Mouse (Mus musculus): ENCODE results near the gene Sept7. TPM values are rescaled to one million over a fixed set of nuclear protein-coding genes. Genes with fewer than 3 reads are reported as not detected.
A peak's percentile ranks its signal among the peaks of the same experiment; 100 is the strongest.
"Not testable (repeated sequence)": the region's sequence is repeated elsewhere in the genome, so short reads cannot be mapped to it uniquely, and the experiment has no call there.

The Sept7 gene
- 100 to 1,000 TPM; 102 to 108 TPM for total RNA-seq (2021)
- long read RNA-seq, experiment 1, partial matches to known transcripts: 2 of 117 reads
- long read RNA-seq, experiment 1, other reads (novel, unspliced or antisense): 115 of 117 reads
- long read RNA-seq, experiment 2, partial matches to known transcripts: 6 of 137 reads
- long read RNA-seq, experiment 2, other reads (novel, unspliced or antisense): 131 of 137 reads

DNA sequence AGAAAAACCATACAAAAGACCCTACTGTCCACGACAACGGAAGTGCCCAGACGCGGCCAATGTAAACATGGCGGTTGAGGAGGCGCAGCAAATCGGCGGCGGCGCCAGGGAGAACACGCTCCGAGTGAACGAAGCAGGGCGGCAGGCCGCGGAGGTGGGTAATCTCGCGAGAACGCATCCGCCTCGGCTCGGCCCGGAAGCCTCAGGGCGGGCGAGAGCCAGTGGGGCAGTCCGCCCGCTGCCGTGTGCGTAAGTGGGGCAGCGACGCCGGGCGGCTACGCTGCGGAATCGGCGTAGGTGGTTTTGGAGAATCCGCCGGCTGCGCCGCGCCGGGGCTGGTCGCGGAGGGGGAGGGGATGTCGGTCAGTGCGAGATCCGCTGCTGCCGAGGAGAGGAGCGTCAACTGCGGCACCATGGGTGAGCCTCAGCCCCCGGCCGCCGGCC, at the start of gene Sept7:
Gene Sept7, plus strand, starts transcription at position 157 of the 444 bp plus-strand sequence.
- peak; percentile 98 for DNase-seq

DNA sequence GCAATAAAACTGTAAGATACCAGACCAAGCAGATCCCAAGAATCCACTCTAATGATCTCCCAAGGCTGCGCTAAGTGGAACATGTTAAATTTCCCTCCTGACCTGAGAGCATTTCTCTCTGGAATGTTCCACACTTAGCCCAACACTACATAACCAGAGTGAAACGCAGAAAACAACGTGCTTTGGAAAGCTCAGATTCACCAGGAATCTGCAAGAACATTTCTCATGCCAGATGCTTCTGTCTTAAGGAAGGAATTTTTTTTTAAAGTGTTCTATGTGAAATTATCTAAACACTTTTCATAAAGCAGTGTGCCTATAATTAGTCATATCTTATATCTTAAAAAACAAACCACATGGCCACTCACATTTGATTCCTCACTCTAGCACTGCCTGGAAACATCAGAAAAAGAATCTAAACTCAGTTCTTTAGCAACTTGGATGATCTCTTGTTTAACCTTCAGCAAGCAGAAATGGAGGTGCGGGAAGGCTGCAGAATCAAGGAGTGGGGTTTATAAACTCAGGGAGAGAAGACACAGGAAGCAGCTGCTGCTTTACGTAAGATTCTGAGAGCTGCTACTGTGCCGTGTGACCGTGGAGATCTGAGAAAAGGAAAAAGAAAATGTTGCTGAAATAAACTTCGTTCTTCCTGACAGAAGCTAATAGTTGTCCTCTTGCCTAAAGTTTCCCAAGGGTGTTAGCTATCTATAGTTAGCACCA, 44.0 kb upstream of the Sept7 start:
- no peak for DNase-seq

DNA sequence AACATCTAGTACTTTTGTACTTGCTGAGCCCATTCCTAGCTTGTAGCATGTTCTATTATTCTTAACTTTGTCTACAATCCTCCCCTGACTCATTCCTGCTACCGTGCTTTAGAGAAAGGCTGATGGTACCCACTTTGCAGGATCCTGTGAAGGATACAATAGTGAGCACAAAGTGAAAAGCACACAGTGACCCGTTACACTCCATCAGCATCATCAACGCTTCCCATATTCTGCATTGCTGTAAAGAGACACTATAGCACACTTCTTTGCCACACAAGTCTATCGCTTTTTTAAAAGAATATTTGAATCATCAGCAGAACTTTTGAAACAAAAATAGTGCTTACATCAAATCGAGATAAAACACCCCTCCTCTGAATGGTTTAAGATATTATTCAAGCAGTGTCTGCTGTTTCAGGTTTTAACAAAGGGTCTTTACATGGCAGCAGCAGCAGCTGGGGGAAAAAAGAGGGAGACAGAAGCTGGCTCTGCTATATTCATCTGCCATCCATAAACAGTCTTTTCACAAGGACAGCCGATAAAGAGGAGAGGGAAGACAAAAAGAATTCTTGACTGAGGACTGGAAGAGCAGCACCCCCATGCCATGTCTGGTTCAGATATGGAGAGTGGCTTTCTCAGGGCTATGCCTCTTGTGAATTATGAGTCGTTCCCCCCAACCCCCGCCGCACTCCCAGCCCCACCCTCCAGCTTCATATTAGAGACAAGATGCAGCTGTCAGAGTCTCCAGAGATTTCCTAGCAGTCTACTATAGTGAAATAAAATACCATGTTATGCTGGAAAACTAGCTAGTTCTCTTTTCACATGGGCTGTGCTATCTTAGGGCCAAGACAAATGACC, 39.7 kb upstream of the Sept7 start:
- DNase-seq: no peak

DNA sequence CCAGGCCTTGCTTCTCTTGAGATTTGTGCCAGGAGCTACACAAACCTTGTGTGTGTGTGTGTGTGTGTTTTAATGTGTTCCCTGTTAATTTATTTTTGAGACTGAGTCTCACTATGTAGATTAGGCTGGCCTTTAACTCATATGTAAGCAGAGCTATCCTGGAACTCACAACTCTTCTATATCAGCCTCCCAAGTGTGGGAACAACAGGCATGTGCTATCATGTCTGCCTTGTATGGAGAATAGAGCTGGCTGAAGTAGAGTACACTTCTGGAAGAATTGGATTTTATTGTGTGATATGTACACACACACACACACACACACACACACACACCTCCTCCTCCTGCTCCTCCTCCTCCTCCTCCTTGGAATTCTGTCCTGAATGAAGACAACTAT, 39.1 kb upstream of the Sept7 start:
- no peak for DNase-seq

DNA sequence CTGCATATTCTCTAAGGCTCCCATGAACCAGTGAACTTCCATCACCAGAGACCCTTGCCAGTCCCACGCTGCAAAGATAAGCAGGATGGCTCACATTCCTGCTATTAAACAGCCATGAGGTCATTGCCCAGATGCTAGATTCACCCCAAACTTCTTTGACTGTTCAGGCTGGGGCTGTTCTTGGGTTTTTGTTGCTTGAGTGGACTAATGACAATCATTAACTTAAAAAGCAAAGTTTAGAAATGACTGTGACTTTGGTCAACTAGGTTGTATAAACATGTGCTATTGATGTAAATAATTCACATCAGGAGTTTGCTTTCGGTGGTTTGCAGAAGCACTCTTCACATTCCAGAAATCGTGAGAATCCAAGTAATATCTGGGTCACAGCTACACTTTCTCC, 36.8 kb upstream of the Sept7 start:
- no peak for DNase-seq

DNA sequence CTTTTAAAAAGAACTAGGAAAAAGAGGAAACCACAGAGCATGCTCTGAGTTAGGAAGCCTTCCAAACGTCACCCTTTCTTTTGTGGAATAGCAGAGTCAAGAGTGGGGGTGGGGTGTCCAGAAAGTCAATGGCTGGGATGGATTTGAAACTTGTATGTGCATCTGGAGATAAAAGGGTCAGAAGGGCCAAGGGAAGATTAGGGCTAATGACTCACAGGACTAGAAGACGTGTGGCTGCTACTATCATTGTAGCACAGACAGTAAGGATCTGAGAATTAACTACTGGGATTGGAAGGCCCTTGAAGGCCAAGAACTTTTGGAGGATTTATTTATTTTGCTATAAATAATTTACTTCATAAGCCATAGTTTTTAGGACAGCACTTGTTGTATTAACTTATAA, 36.0 kb upstream of the Sept7 start:
- no peak for DNase-seq

DNA sequence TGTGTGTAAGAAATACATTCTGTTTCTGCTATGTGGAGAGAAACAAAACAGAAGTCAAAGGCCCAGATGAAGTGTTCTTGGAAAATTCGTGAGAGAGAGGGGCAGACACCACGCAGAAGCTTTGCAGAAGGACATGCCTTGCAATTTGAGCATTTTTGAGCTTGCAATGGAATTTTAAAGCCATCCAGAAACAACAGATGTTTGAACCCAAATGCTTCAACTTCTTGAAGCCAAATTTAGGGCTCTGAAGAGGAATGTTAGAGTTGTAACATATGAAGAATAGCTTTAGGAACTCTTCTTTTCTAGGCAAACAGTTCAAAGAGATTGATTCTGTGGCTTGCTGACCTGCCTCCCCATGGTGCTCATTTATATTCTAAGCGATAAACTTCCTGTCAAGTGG, 33.3 kb upstream of the Sept7 start:
- no peak for DNase-seq

DNA sequence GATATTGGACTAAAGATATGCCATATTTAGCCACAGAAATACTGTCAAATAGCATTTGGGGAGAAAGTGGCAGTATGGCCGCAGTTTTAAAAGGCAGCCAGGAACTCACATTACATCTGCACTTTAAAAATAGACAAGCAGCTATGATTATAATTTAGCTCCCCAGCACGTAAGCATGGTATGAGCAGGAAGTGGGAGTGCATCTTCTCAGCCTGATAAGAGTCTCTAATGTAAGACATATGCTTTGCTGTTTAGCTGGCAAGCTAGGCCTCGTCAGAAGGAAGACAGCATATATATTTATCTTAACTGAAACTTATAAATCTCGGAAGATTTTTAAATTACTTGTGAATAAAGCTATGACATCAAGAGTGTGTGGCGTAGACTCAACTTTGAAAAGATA, 32.4 kb upstream of the Sept7 start:
- no peak for DNase-seq

DNA sequence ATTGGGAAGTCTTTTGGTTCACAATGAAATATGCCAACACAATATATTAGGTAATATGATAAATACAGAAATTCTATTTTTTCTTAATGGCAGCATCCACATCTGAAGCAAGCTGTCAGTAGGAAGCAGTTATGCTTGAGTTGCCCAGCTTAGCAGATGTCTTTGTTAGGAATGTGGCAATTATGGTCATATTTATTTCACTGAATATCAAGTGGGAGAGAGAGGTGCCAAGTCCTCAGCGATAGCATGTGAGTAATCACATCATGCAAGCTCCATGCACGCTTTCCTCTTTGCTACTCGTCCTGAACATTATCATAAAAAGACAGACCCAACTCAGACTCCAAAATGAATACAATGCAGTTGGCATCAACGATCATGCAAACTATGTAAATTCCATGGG, 27.3 kb upstream of the Sept7 start:
- no peak for DNase-seq

DNA sequence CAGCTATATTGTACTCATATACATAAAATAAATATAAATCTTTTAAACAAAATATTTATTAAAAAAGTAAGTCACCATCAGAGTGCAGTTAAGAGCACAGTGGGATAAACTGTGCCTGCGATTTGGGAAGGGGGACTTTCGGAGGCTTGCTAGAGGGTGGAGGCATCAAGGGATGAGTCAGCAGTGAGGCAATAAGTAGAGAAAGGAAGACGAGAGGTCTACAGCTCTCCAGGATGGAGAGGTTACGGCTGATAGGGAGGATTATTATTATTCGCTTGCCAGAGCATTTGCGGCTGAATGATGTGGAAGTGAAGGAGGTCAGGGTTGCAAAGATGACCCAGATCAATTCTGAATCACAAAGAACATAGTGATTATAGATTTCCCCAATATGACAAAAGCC, 22.5 kb upstream of the Sept7 start:
- DNase-seq: no peak

DNA sequence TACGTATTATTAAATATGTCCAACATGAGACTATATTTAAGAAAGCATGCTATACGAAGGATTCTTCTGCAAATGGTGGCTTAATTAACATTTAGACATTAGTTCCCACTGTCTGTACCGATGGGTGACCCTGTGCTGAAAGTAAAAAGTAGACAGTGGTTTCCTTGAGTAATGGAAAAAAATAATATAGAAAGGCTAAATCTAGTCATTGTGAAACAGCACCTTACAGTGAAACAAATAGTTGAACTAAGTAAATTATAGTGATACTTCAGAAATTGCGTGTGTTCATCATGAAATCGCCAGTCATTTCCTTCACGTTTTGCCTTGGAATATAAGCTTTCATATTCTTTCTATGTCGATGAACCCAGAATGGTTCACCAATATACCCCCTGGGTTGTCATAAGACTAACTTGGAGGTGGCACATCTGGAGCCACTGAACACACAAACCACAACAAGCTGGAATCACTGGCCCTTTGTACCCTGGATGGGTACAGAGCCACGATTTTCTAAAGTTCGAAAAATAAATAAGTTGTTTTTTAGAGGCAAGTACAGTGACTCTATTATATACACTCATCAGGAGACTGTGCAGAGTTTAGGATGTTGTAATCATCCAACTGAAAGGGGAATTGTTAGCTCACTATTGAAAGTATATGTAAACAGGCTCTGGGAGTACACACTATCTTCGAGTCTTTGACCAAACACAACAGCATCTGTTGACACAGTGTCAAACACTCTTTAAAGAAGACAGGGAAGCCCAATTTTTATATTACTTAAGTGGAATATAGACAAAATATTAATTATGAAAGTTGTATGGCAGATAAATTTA, 21.8 kb upstream of the Sept7 start:
- no peak for DNase-seq

DNA sequence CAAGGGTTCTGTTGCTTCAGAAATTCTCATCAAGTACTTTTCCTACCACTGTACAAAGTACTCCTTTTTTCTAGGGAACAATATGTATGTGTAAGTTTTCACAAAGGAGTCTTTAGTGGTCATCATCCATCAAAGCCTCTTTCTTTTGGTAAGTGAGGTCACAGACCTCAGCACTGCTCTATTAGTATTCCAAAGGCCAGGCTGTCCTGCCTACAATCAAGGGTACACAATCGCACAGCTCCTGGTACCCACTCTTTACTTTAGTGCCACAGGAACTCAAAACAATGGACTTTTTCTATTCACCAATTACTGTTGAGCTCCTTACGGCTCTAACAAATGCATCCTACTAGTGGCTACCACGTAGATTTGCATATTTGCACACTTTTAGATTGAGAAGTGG, 11.2 kb upstream of the Sept7 start:
- no peak for DNase-seq

DNA sequence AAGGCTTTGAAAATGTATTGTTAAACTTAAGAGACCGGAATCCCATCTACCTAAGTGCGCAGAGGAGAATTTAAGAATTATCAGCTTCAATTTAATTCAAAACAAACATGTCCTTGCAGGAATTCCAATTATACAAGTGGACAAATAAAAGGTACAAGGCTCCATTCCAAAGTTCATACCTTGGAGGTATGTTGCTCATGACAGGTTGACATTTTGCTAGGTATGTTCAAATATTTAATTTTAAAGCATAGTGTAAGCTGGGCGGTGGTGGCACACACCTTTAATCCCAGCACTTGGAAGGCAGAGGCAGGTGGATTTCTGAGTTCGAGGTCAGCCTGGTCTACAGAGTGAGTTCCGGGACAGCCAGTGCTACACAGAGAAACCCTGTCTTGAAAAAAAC, 10.5 kb upstream of the Sept7 start:
- DNase-seq: not testable (repeated sequence)

DNA sequence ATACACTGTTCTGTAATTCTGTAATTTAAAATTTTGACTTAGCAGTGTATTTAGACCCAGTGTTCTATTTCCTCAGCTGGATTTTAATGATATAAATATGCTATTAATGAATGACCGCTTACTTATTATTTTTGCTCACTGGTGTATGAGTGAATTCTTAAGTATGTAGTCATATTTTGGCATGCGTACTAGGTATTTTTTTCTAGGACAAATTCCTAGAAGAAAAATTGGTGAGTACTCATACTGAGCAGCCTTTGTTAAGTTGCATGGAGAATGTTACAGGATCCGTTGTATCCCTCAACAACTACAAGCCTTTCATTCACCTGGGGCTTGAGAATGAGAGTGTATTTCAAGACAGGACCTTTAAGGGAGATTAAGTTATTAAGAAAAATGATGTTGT, 10.0 kb upstream of the Sept7 start:
- no peak for DNase-seq

DNA sequence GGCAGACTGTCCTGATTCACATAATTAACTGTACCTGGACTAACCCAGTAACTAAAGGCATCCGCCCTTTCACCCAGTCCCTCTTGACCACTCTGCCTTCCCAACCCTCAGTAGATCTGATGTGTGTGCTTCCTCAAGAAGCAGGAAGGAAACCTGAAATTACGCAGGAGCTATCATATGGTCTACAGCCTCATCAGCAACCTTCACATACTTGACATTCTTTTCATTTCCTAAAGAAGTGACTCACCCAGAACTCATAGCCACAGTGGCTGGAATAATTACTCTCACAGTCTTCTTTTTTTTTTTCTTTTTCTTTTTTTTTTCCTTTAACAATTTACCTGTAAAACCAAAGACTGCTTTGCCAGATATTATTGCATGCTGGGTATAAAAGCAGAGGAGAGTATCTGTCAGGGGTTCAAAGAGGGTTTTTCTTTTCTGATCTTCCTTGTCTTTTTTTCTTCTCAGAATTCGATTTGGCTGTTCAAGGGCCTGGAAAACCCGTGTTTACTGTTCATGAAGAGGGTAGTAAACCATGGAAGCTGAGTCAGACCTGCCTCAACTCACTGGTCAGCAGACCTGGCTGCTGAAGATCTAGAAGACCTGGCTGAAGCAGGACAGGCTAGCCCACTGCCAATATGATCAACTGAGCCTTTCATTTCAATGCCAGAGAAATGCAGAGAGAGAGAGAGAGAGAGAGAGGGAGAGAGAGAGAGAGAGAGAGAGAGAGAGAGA, 8.1 kb upstream of the Sept7 start:
- no peak for DNase-seq

DNA sequence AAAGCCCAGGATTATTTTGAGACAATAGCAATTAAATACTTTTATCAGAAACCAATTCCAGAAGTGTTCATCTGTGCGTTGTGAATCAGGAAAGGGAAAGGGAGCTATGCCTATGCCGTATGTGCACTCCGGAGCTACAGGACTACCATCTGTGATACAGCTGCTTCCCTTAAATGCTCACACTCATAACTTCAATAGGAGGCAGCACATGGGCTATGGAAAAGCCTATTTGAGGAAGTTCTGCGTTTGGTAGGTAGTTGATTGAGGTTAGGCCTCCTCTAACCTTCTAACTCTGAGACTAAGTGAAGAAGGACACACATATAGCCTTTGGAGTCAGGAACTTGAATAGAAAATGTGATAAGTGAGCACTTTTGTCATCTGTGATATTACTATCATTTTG, 7.1 kb upstream of the Sept7 start:
- no peak for DNase-seq

DNA sequence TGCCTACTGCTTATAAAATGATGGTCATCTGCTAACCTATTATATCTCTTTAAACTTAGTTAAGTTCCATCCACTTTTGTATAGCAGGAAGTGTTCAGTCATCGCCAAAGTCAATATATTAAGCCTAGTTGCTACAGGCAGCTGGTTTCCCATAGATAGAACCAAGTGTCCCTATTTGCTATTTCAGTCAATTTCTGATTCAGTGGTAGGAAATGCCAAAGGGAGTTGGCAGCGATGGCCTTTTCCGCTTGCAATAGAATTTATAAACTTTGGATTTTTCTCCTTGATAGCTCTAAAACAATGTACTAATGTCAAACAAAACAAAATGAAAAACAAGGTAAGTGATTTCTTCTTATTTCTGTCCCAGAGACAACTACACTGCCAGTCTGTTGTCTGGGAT, 5.7 kb upstream of the Sept7 start:
- DNase-seq: no peak

DNA sequence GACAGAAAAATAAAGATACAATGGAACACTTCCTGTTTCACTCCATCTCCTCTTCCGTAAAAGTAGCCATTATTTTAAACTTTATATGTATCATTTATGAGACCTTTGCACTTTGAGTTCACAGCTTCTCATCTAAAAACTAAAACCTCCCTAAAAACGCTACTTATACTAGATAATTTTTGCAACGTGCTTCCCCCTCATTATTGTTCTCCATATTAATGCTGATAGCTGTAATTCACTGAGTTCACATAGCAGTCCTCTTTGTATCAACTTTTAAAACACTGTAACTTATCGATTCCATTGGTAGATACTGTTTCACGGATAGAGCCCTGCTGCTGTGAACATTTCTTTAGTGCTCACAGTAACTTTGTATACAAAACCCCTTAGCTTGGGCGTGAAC, 1.1 kb upstream of the Sept7 start:
- DNase-seq: no peak

DNA sequence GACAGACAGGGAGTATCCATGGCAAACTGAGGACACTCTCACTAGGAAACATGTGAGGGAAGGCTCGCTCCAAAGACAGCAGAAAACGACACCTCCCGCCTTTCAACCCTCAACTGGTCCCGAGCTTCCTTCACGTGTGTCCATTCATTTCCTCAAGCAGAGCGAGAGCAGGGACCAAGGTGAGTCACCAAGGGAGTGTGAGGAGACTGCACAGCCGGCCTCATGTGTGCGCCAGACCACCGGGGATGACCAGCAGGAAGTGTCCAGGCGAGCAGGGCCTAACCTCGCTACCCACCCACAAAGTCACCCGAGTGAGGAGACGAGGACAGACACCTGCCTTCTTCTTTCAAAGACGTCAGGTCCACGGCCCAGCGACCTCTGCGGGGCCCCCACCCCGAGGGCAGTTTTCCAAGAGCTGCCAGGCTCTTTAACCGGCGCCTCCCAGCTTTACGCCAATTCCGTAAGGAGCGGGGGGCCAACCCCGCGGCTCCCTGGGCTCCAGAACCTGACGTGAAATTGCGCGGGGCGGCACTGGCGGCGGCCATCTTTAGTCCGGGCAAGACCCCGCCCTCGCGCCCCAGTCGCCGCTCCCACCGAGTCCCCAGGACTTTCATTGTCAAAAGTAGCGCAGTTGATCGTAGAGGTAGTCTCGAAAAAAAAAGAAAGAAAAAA, 492 bp upstream of the Sept7 start:
- DNase-seq: peak; percentile 90

DNA sequence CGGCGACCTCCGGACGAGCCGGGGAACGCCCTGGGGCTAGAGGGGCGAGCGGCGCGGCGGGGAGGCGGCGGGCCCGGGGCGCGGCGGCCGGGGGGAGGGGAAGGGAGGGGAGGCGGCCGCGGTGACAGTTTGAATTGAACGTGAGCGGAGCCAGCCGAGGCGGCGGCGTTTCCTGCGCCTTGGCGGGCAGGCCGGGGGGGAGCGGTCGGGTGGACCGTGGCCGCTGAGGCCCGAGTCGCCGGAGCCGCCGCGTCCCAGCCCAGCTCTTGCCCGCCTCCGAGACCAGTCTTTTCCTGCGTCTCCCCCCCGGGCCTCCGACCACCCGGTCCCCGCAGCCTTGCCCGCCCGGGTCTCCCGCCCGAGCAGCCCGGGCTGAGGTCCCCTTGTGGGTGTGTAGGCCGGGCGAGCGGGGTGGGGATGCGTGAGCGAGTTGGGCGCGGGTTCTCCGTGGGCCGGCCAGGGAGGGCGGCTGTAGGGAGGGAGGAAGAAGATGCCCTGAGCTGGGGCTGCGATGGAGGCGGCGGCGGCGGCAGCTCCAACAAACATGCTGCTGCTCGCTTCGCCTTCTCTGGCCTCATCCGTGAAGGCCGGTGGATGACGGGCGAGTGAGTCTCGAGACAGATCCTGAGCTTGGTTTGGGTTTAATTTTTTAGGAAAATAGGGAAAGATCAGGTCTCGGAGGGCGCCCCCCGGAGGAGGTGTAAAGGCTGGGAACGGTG, 679 bp downstream of the Sept7 start:
- peak; percentile 73 for DNase-seq

DNA sequence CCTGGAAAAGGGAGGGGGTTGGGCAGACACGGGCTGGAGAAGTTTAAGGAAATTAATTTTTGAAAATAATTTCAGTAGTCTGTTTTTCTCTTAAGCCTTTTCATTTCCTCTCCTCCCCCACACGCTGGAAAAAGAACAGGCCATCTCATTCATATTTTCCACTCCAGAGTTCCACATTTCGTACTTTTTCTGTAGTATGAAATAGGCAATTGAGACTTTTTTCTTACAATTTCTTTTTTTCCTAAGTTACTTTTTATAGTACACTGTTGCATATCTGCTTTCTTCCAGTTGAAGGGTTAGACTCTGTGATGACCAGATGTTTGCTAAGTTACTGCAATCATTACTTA, 1.2 kb downstream of the Sept7 start:
- no peak for DNase-seq

All from gastrocnemius, postnatal 10 days (tissue).